Mouse (Mus musculus) cerebral cortex, adult 2 months (tissue): ENCODE results near the gene Rsph10b.

Experiments used
- WGBS: fragments of 180-500 bp; shearing (Covaris S2); methylation state at CpG from one replicate; pipeline ENCODE4 v1.1.7; 2018; 5-methylcytosine and 5-hydroxymethylcytosine counted together

Rsph10b gene

GRCm38 (mm10) chr5:143993260-143993659 lies 60.4 kb downstream of the Rsph10b start:
- WGBS: 94% methylated on average over 8 of the region's 8 CpGs

DNA sequence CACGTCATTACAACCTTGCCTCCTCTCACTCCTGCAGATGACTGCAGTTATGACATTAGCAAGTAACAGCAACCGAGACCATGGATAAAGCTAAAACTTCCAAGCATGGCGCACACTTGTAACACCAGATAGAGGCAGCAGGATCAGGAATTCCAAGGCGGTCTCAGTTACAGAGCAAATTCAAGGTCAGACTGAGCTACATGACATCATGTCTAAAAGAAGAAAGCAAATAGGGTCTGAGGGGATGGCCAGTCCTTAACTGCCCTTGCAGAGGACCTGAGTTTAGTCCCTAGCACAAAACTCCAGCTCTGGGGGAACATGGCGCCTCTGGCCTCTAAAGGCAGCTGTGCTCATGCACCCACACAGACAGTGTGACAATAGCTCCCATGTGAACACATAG lies 61.0 kb downstream of the Rsph10b start:
- WGBS: 93% methylated on average over 5 of the region's 5 CpGs

DNA sequence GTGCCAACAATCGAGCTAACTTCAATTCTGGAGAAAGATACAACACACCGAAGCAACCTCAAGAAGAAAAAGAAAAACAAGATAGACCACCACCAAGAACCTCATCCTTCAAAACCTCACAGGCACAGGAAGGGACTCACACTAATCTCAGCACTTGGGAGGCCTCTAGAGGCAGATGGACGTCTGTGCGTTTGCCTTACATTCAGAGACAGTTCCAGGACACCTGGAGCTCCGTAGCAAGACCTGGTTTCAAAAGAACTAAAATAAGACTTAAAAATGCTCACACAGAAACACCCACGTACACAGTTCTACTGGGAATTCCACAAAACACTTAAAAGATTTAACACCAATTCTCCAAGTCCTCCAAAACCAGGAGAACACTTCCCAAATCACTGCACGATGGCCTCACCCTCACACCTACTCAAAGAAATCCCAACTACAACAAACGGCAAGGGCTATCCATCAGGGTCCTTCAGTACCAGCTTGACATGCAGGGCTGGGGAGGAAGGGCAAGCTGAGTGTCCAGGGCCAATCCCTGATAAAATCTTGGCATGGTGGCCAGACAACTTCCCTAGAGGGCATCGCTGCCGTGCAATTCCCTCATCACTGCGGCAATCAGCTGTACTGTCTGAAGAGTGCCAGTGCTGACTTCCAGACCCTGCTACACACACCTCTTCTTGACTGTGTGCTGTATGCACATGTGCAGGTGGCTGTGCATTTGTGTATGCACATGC lies 62.0 kb downstream of the Rsph10b start:
- WGBS: 56% methylated on average over 11 of the region's 11 CpGs

DNA sequence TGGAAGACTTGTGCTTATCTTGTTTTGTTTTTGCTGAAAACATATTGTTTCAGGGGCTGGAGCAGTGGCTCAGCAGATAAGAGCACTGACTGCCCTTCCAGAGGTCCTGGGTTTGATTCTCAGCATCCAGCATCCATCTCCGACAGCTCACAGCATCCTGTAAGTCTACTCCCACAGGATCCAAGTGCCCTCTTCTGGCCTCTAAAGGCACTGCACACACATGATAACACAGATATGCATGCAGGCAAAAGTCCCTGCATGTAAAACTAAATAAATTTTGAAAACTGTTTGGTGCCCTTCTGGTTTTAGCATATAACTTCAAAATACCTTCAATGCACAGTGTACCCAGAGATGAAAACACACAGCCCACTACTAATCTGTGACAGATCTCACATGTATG lies 66.6 kb downstream of the Rsph10b start:
- 81% methylated on average over 1 of the region's 1 CpGs for WGBS

DNA sequence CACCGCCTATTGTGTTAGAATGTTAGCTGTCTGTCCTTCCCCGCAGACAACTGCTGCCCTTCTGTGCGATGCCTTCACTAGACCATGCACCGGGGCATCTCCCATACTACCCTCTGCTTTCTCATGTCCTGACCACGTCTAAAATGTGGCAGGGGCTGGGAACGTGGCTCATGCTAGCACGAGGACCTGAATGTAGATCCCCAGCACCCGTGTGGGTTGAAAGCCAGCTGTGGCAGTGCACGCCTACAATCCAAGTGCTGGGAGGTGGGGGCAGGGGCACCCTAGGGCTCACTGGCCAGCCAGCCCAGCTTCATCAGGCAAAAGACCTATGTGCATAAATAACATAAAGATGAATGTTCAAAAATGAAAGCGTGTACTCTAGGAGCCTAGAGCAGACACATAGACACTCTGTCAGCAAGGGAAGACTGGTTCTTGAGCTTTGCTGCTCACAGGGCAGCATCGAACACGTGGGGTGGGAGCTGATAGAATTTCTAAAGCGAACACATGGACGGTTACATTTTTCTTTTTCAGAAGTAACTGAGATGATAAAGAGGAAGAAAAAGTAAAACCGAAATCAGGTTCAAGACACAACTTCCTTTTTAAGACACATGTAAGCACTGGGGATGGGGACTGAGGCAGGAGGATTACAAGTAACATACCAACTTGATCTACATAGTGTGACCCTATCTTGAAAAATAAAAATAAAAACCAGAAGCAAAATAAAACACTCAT lies 69.8 kb downstream of the Rsph10b start:
- WGBS: 81% methylated on average over 15 of the region's 15 CpGs

DNA sequence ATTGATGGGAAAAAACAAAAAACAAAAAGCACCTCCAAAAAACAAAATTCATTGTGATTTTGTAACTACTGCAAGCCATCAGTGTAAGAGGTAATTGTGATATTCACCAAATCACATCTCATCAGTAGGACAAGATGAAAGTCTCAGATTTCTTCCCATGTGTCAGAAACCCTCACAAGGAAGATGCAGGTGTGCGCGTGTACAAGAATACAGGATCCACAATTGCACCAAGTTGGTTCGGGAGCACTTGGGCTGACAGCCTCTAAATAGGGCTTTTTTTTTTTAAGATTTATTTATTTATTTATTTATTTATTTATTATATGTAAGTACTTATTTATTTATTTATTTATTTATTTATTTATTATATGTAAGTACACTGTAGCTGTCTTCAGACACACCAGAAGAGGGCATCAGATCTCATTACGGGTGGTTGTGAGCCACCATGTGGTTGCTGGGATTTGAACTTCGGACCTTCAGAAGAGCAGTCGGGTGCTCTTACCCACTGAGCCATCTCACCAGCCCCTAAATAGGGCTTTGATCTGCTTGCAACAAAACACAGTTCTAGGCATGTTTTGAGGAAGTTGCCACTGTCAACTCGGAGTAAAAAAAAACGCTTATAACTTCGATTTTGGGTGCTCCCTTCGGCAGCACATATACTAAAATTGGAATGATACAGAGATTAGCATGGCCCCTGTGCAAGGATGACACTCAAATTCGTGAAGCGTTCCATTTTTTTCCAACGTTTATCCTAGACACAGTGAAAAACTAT lies 80.7 kb downstream of the Rsph10b start:
- WGBS: 54% methylated on average over 13 of the region's 13 CpGs

- 3% methylated on average over 47 of the region's 47 CpGs for WGBS
Observed at GRCm38 (mm10) chr5:144014551-144015311, 81.9 kb downstream of the Rsph10b start, which contains the start of gene Ccz1. Gene Ccz1, minus strand, starts transcription at chr5:144014877.

DNA sequence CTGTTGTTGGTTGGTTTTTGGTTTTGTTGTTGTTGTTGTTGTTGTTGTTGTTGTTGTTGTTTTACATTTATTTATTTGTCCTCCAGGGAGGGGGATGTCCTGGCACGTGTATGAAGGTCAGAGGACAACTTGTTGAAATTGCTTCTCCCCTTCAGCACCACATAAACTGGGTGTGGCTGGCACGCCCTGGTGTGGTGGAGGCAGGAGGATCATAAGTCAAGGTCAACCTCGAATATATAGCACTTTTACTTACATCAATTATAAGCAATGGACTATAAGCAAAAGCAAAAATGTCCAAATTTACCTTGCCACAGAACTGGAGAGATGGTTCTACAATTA lies 82.4 kb downstream of the Rsph10b start:
- 74% methylated on average over 3 of the region's 3 CpGs for WGBS

- 86% methylated on average over 9 of the region's 9 CpGs for WGBS
Observed at GRCm38 (mm10) chr5:144015845-144016244, 83.0 kb downstream of the Rsph10b start.

GRCm38 (mm10) chr5:144026620-144027263 lies 93.9 kb downstream of the Rsph10b start, which contains the start of gene Ocm:
Gene Ocm, minus strand, starts transcription at chr5:144026670.
- WGBS: 79% methylated on average over 11 of the region's 11 CpGs

DNA sequence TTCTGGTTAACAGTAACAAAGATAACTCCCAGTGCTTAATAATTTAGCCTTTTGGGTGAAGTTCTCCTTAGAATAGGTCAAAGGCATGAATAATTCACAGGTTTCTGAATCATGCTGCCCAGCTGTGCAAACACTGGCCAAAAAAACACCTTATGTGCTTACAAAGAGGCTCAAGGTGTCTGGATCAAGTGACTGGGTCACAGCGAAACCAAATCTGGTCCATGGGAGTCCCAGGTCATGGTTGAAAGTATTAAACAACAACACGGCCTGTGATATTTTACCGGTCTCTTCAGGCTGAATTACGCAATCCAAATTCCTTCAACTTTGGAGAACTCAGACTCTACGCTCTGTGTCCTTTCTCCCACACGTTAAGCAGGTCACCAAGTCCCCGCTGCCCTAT lies 99.7 kb downstream of the Rsph10b start:
- 87% methylated on average over 7 of the region's 7 CpGs for whole genome bisulfite sequencing

DNA sequence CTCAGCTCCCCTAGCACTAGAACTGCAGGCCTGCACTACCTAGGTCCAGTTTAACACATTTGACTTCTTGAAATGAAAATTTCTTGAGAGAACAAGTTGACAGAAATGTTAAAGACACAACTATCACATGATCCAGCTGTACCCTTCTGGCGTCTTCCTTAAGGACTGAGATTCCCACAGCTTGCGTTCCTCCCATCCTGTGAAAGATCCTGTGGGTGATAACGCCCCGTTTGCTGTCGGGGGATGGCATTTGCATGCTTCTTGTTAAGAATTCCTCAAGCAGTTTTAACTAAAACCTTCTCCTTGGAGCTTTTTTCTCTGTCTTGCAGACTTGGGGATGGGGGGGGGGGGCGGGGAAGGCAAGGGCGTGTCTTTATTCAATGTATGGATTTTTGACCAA lies 101.7 kb downstream of the Rsph10b start:
- 49% methylated on average over 7 of the region's 7 CpGs for WGBS
